Mouse (Mus musculus) MEL (cell line): ENCODE results near the gene Stac. TPM values are rescaled to one million over a fixed set of nuclear protein-coding genes. Genes with fewer than 3 reads are reported as not detected.

Experiments
- DNase-seq: peaks from one replicate; pipeline ENCODE4 v3.0.0; 2011; ENCODE audit warnings: low read depth, low spot score
- H3K27ac ChIP-seq: 2 replicates; pipeline ENCODE4 v1.5.1; 2012; ENCODE audit warnings: low read depth, mild to moderate bottlenecking, control low read depth, low read length, moderate library complexity; ENCODE audit not compliant: control insufficient read depth
- H3K27me3 ChIP-seq, 2 experiments: fragments of 150-350 bp in 1 of 2; sonication (generic) in 1 of 2; 2 replicates each; pipeline ENCODE4 v1.6.1; 2012; ENCODE audit warnings: low read length in 2 of 2, mild to moderate bottlenecking in 2 of 2, improper control_type of control experiment in 1 of 2, moderate library complexity in 1 of 2; ENCODE audit not compliant: insufficient read depth in 2 of 2, control insufficient read depth in 1 of 2
- H3K36me3 ChIP-seq, 2 experiments: 2 replicates each; pipeline ENCODE4 v1.6.1; 2012 to 2014; ENCODE audit warnings: low read length in 2 of 2, improper control_type of control experiment in 1 of 2, inconsistent platforms in 1 of 2, mild to moderate bottlenecking in 1 of 2; ENCODE audit not compliant: insufficient read depth in 2 of 2, control insufficient read depth in 1 of 2
- H3K4me1 ChIP-seq, 2 experiments: fragments of 150-350 bp in 1 of 2; sonication (generic) in 1 of 2; 2 replicates each; pipeline ENCODE4 v1.6.1; 2012; ENCODE audit warnings: low read length in 2 of 2, improper control_type of control experiment in 1 of 2, mild to moderate bottlenecking in 1 of 2; ENCODE audit not compliant: insufficient read depth in 2 of 2, control insufficient read depth in 1 of 2
- H3K4me3 ChIP-seq, 2 experiments: fragments of 150-350 bp in 1 of 2; sonication (generic) in 1 of 2; 2 replicates each; pipeline ENCODE4 v1.5.1; 2012; ENCODE audit warnings: low read depth in 2 of 2, low read length in 2 of 2, mild to moderate bottlenecking in 2 of 2, moderate library complexity in 2 of 2, control low read depth in 1 of 2, improper control_type of control experiment in 1 of 2; ENCODE audit not compliant: control insufficient read depth in 1 of 2, insufficient read depth in 1 of 2
- H3K79me2 ChIP-seq: 2 replicates; pipeline ENCODE4 v1.6.1; 2012; ENCODE audit warnings: mild to moderate bottlenecking, low read length, moderate library complexity; ENCODE audit not compliant: control insufficient read depth, poor library complexity, insufficient read depth
- H3K9ac ChIP-seq: 2 replicates; pipeline ENCODE4 v1.6.1; 2012; ENCODE audit warnings: low read depth, mild to moderate bottlenecking, control low read depth, low read length, moderate library complexity; ENCODE audit not compliant: control insufficient read depth, poor library complexity, severe bottlenecking
- H3K9me3 ChIP-seq: fragments of 150-350 bp; sonication (generic); replicated peaks from 2 replicates; pipeline ENCODE4 v1.6.1; 2012; ENCODE audit warnings: mild to moderate bottlenecking, low read length, improper control_type of control experiment, moderate library complexity; ENCODE audit not compliant: insufficient read depth
- BHLHE40 ChIP-seq: IDR thresholded peaks from 2 replicates; pipeline ENCODE4 v1.6.1; 2012; ENCODE audit warnings: low read depth, mild to moderate bottlenecking, inconsistent platforms, low read length, improper control_type of control experiment, borderline replicate concordance
- CHD2 ChIP-seq: IDR thresholded peaks from 2 replicates; pipeline ENCODE4 v1.6.1; 2011; ENCODE audit warnings: low read length, improper control_type of control experiment
- CTCF ChIP-seq, 3 experiments: IDR thresholded peaks in 2 of 3; conservative IDR thresholded peaks in 1 of 3; 2 replicates each; pipeline ENCODE4 v1.5.1; 2011 to 2012; ENCODE audit warnings: low read length in 3 of 3, low read depth in 2 of 3, mild to moderate bottlenecking in 2 of 3, improper control_type of control experiment in 1 of 3, inconsistent platforms in 1 of 3, mixed read lengths in 1 of 3, moderate library complexity in 1 of 3; ENCODE audit not compliant: control insufficient read depth in 1 of 3, insufficient read depth in 1 of 3, poor library complexity in 1 of 3, severe bottlenecking in 1 of 3
- ELF1 ChIP-seq: IDR thresholded peaks from 2 replicates; pipeline ENCODE4 v1.6.1; 2014; ENCODE audit warnings: low read depth, mild to moderate bottlenecking, inconsistent platforms, low read length, improper control_type of control experiment, moderate library complexity
- ETS1 ChIP-seq: IDR thresholded peaks from 2 replicates; pipeline ENCODE4 v1.6.1; 2012; ENCODE audit warnings: low read depth, mild to moderate bottlenecking, inconsistent platforms, low read length, improper control_type of control experiment, moderate library complexity
- HCFC1 ChIP-seq: IDR thresholded peaks from 2 replicates; pipeline ENCODE4 v1.6.1; 2012; ENCODE audit warnings: low read depth, mild to moderate bottlenecking, inconsistent platforms, low read length, improper control_type of control experiment, moderate library complexity
- KAT2A ChIP-seq: conservative IDR thresholded peaks from 2 replicates; pipeline ENCODE4 v1.6.1; 2012; ENCODE audit warnings: low read depth, low read length, improper control_type of control experiment, inconsistent platforms
- MAZ ChIP-seq: IDR thresholded peaks from 2 replicates; pipeline ENCODE4 v1.6.1; 2012; ENCODE audit warnings: low read depth, mild to moderate bottlenecking, inconsistent platforms, low read length, improper control_type of control experiment
- MEF2A ChIP-seq: IDR thresholded peaks from 2 replicates; pipeline ENCODE4 v1.6.1; 2014; ENCODE audit warnings: low read depth, mild to moderate bottlenecking, inconsistent platforms, low read length, improper control_type of control experiment; ENCODE audit not compliant: poor library complexity, insufficient replicate concordance, severe bottlenecking; ENCODE audit errors: extremely low read depth
- MXI1 ChIP-seq: IDR thresholded peaks from 2 replicates; pipeline ENCODE4 v1.6.1; 2011; ENCODE audit warnings: mild to moderate bottlenecking, low read depth, low read length, improper control_type of control experiment
- MYB ChIP-seq: IDR thresholded peaks from 2 replicates; pipeline ENCODE4 v1.6.1; 2011; ENCODE audit warnings: mild to moderate bottlenecking, low read depth, low read length, improper control_type of control experiment
- NELFE ChIP-seq: IDR thresholded peaks from 2 replicates; pipeline ENCODE4 v1.6.1; 2011; ENCODE audit warnings: low read depth, low read length, improper control_type of control experiment
- NRF1 ChIP-seq: IDR thresholded peaks from 2 replicates; pipeline ENCODE4 v1.6.1; 2014; ENCODE audit warnings: low read depth, mild to moderate bottlenecking, inconsistent platforms, low read length, improper control_type of control experiment, moderate library complexity; ENCODE audit not compliant: poor library complexity, insufficient read depth, severe bottlenecking
- POLR2AphosphoS2 ChIP-seq: IDR thresholded peaks from 2 replicates; pipeline ENCODE4 v1.6.1; 2011; ENCODE audit warnings: low read length, improper control_type of control experiment
- RAD21 ChIP-seq: IDR thresholded peaks from 2 replicates; pipeline ENCODE4 v1.6.1; 2011; ENCODE audit warnings: mild to moderate bottlenecking, low read depth, low read length, improper control_type of control experiment
- SMC3 ChIP-seq: IDR thresholded peaks from 2 replicates; pipeline ENCODE4 v1.6.1; 2011; ENCODE audit warnings: low read depth, low read length, improper control_type of control experiment
- TAL1 ChIP-seq: IDR thresholded peaks from 2 replicates; pipeline ENCODE4 v1.6.1; 2012; ENCODE audit warnings: mild to moderate bottlenecking, inconsistent platforms, low read length, moderate library complexity, mixed read lengths
- TBP ChIP-seq: IDR thresholded peaks from 2 replicates; pipeline ENCODE4 v1.8.0; 2011; ENCODE audit warnings: low read depth, low read length, improper control_type of control experiment
- USF1 ChIP-seq: IDR thresholded peaks from 2 replicates; pipeline ENCODE4 v1.6.1; 2014; ENCODE audit warnings: low read depth, mild to moderate bottlenecking, inconsistent platforms, low read length, improper control_type of control experiment, moderate library complexity
- USF2 ChIP-seq, 2 experiments: IDR thresholded peaks; 2 replicates each; pipeline ENCODE4 v1.6.1; 2011 to 2012; ENCODE audit warnings: improper control_type of control experiment in 2 of 2, low read length in 2 of 2, borderline replicate concordance in 1 of 2, inconsistent platforms in 1 of 2, low read depth in 1 of 2, mild to moderate bottlenecking in 1 of 2; ENCODE audit not compliant: insufficient read depth in 1 of 2
- ZC3H11A ChIP-seq: IDR thresholded peaks from 2 replicates; pipeline ENCODE4 v1.6.1; 2012; ENCODE audit warnings: low read depth, mild to moderate bottlenecking, inconsistent platforms, low read length, improper control_type of control experiment
- ZMIZ1 ChIP-seq: IDR thresholded peaks from 2 replicates; pipeline ENCODE4 v1.6.1; 2012; ENCODE audit warnings: low read depth, mild to moderate bottlenecking, inconsistent platforms, low read length, improper control_type of control experiment, moderate library complexity
- polyA plus RNA-seq, 2 experiments: library from polyadenylated mRNA; stranded (reverse) in 1 of 2; unstranded in 1 of 2; fragments of >175 nt in 1 of 2; fragments of >200 nt in 1 of 2; gene quantifications; 2 replicates each; pipeline versions ENCODE4 v1.2.1 to v1.2.4; 2012; ENCODE audit warnings: low replicate concordance in 2 of 2, low read depth in 1 of 2; ENCODE audit not compliant: insufficient read length in 2 of 2, insufficient read depth in 1 of 2, missing spikeins in 1 of 2
- total RNA-seq: library from RNA; depleted of rRNA; stranded (reverse); fragments of 300-350 nt; gene quantifications from 2 replicates; pipeline ENCODE4 v1.2.3, GENCODE M21; 2012

The Stac gene
- total and polyA plus RNA-seq, 3 experiments = not detected

DNA sequence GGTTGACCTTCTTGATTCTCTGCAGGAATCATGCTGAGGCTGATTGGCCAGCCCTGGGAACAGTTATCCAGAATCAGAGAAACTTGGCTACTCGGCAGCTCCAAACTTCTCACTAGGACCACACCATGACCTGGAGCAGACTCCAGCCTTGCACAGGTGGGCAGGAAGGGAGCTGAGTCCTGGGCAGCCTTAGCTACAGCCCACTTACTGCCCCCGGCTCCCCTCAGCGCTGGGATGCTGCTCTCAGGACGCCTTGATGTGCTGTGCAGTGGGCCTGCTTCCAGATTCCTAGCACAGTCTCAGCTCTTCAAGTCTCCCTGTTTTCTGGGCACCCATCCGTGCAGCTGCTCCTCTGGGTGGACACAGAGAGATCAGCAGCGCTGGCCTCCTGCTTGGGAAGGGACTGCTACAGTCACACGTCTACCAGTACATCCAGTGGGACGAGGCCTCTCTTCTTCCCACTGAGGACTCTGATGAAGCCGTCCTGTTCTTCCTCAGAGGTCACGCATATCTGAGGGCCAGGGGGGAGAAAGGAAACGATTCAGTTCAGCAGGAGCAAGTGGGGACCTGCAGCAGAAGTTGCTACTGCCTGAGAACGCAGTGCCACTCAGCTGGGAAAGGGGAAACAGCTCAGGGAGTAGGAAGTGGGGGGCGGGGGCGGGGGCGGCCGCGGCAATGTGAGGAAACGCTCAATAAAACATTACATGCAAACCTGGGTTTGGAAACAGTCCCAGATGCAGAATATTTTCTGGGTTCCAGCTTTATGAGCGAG lies 127.7 kb downstream of the Stac start:
- no peak for DNase-seq
- H3K27me3 ChIP-seq = no peaks in the 10 kb centered on the region
- no peaks in the 10 kb centered on the region for H3K36me3 ChIP-seq
- H3K27ac ChIP-seq = no peak overlapping the region
- H3K4me3 ChIP-seq = no peak overlapping the region
- no peaks in the 10 kb centered on the region for H3K9me3 ChIP-seq
- no peaks in the 10 kb centered on the region for H3K79me2 ChIP-seq
- TF ChIP-seq NRF1 = no peak
- TF ChIP-seq TAL1 = no peak
- no peak for TF ChIP-seq USF2 (IDR thresholded peaks at IDR 0.05; ENCODE audit: borderline replicate concordance in 1 of 2, insufficient read depth in 1 of 2, low read depth in 1 of 2, low read length in 2 of 2)
- H3K4me1 ChIP-seq = no peaks in the 10 kb centered on the region
- H3K9ac ChIP-seq = no peak overlapping the region

DNA sequence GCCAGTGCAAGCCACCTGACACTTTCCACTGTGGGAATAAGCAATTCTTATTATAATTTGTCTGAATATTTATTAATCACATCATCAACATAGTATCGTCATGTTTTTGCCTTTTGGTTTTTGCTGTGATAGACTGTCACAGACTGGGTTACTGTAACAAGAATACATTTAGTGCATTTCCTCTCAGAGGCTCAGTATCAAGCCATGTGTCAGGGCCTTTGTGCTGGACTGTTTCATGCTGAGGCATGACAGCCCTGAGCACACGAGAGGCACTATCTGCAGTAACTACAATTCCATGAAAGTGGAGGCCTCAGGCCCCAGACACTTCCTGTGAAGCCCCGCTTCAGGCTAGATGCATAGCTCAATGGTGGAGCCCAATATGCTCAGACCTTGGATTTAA lies 133.4 kb downstream of the Stac start:
- TF ChIP-seq CHD2 = no peak
- no peak for TF ChIP-seq ZC3H11A
- TF ChIP-seq MXI1 = no peak
- TF ChIP-seq ELF1 = no peak
- no peak for TF ChIP-seq CTCF (IDR thresholded peaks at IDR 0.05 in 2 of 3, conservative IDR thresholded peaks at IDR 0.05 in 1 of 3; ENCODE audit: control insufficient read depth in 1 of 3, insufficient read depth in 1 of 3, low read depth in 2 of 3, low read length in 3 of 3, poor library complexity in 1 of 3, severe bottlenecking in 1 of 3)
- no peak for TF ChIP-seq SMC3
- no peak for TF ChIP-seq KAT2A
- TF ChIP-seq ETS1 = no peak
- no peak for TF ChIP-seq MEF2A
- TF ChIP-seq MAZ = no peak
- no peak for TF ChIP-seq NELFE
- TF ChIP-seq TBP = no peak
- TF ChIP-seq POLR2AphosphoS2 = no peak
- no peak for TF ChIP-seq RAD21
- TF ChIP-seq BHLHE40 = no peak
- TF ChIP-seq HCFC1 = no peak
- no peak for TF ChIP-seq ZMIZ1
- no peak for TF ChIP-seq USF2 (IDR thresholded peaks at IDR 0.05; ENCODE audit: borderline replicate concordance in 1 of 2, insufficient read depth in 1 of 2, low read depth in 1 of 2, low read length in 2 of 2)
- TF ChIP-seq MYB = no peak
- no peak for TF ChIP-seq USF1
- no peak overlapping the region for H3K4me3 ChIP-seq
- H3K4me1 ChIP-seq = no peaks in the 10 kb centered on the region
- H3K27ac ChIP-seq = no peak overlapping the region
- no peaks in the 10 kb centered on the region for H3K27me3 ChIP-seq
- H3K9me3 ChIP-seq = no peaks in the 10 kb centered on the region
- no peaks in the 10 kb centered on the region for H3K79me2 ChIP-seq
- no peaks in the 10 kb centered on the region for H3K36me3 ChIP-seq
- no peak overlapping the region for H3K9ac ChIP-seq
- DNase-seq = no peak
